Mouse (Mus musculus) T-helper 2 cell (primary cell): ENCODE results near the gene Mnt.

Experiments
- in situ Hi-C: fragments of 300-600 bp; cut with MboI, MseI; formaldehyde crosslinking; loops from one replicate; pipeline ENCODE4 v1.15.1; 2025; ENCODE audit warnings: high pct_unique_total_duplicates

The Mnt gene

DNA sequence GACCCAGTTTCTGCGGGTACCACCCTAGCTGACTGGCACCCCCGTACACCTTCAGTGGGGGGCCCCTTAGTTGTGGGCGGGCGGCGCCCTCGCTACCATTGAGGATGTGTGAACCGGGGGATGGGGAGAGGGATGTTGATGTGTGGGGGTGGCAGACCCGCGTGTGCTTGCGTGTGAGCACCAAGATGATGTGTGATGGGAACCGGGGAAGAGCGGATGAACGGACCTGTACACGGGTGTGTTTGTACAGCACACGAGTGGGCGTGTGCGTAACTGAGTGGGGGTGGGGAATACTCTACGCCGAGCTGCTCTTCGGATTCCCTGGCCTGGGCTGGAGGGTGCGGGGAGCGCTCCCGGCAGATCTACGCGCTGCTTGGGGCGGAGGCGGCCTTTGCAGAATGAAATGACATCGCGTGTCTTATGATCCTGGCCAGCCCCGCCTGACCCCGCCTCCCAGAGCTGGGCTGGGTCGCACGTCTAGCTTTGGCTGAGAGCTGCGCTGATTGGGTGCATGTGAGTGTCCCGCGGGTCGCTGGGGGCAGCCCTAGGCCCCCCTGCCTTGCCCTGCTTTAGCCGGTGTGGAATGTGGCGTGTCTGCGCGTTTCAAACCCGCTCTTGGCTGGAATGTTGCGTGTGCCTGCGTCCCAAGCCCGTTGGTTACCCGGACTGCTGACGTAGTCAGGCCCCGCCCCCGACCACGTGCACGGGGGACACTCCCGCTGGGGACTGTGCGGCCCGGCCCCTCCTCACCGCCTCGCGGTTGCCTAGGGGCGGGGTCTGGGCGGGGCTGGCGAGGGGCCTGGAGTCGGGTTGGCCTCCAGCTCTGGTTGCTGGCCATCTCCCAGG is 1.1 kb downstream of the Mnt start:
- in situ Hi-C loops = no loop called here

DNA sequence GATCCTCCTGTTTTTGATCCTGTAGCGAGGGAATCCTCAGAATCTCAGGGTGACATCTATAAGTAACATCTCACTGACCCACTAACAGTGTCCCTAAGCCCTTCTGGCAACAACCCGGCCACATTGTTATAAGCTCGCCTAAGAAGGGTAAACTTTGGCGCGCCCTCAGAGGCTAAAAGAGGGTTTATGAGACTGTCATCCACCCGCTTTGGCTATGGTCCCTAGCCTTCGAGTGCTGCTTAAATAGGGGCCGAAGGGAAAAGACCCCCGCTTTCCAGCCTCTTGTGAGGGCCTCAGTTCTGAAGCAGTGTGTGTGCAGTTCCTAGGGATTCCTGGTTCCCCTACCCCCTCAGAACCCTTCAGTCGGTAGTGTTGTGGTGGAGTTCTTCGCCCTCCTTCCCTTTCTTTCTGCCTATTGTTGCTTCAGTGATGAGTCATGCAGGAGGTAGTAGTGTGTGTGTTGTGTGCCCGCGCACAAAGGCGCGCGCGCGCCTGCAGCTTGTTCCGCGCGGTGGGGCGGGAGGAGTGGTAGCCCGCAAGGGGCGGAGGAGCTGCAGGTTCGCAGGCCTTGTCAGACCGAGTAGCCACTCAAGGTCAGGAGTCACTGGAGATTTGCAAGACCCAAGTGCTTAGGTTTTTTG is 1.9 kb downstream of the Mnt start:
- in situ Hi-C loops = no loop called here

DNA sequence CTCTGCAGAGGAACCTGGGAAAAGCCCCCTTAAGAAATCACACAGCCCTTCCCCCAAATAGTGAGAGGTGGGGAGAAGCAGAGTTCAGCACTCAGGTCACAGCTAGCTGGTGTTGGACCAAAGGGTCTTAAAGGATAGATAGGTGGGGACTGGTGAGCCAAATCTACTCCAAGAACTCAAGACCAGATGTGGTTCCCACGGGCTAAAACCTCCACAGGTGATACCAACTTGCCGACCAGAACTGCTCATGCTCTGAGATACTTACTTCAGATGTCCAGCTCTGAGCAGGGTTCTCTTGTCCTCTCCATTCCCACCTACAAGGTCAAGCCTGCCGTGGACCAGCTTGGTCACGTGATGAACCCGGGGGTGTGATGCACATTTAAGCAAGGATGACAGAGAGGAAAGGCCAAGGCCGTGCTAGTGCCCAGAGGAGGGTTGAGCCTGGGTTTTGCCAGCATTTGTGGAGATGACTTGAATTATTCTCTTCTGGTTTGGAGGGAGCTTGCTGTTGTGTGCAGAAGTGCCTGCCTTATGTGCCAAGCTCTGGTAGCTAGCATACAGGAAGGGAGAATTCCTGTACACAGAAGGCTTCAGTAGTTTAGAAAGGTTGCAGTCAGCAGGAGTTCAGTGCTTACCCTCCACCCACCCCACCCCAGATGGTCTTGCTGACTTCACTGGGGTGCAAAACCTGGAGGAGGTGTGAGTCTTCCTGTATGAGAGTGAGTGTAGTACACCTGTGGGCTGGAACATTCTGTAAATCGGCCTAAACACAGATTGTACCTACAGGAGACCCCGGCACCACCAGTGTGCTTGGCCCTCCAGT is 3.0 kb downstream of the Mnt start:
- in situ Hi-C loops = no loop called here

DNA sequence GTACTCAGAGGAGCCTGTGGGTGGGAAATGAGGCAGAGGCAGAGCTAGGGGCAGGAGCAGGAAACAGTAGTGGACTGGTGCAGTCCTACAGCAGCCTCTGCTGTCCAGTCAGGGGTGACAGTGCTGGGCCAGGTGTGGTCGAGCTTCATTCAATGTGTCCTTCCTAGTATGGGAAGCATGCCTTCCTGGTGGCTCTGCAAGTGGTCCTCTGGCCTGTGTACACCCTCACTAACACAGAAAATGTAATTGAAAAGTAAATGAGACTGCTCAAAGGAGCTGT is 3.6 kb downstream of the Mnt start:
- in situ Hi-C loops = no loop called here

DNA sequence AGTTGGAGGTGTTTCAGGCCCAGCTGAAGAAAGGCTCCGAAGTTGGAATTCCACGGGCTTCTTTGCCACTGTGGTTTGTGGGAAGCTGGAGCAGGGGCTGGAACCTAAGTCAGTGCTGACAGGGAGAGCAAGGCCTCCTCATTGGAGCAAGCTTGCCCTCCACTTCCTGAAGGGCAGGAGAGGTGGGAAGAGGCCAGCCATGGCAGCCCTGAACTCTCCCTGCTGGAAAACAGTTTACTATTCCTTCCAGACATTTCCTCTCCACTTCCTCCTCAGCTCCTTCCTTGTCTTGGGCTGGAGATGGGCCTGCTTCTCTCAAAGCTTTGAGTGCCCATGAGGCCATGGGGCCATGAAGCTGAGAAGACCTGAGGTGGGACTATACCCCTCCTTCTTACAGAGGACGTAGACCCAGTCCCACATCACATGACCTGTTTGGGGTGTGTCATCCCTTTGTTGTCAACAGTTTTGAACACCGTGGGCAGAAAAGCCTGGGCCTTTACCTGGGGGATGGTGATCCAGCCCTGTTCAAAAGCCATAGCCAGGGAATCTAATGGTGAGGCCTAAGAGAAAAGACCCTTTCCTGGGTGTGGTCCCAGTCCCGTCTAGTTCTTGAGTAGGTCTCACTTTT is 4.0 kb downstream of the Mnt start:
- in situ Hi-C loops = no loop called here

DNA sequence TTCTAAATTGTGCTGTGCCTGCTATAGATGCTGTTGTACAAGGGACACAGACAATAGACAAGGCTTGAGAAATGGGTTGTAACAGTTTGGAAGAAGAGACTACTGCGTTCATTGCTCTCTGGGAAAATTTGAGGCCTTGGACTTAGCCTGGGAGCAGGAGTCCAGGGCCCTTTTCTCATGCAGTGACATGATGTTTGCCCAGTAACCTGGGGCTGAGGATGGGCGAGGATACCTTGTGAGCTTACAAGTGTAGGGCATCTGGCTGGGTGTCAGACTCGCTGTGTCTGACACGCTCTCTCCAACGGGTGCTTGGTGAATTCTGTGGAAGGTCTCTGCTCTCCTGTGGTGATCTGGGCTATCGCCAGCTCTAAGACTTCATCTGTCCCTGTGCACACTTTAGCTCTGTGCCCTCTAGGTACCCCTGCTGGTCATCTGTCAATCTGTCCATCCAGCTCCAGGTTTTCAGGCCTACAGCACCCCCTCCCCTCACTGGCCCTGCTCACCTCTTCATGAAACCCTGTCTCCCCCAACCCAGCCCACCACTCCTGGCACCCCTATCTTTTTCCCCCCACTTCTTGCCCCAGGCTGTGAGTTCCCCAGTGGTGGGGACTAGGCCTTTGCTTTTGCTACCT is 5.0 kb downstream of the Mnt start:
- in situ Hi-C loops = no loop called here

DNA sequence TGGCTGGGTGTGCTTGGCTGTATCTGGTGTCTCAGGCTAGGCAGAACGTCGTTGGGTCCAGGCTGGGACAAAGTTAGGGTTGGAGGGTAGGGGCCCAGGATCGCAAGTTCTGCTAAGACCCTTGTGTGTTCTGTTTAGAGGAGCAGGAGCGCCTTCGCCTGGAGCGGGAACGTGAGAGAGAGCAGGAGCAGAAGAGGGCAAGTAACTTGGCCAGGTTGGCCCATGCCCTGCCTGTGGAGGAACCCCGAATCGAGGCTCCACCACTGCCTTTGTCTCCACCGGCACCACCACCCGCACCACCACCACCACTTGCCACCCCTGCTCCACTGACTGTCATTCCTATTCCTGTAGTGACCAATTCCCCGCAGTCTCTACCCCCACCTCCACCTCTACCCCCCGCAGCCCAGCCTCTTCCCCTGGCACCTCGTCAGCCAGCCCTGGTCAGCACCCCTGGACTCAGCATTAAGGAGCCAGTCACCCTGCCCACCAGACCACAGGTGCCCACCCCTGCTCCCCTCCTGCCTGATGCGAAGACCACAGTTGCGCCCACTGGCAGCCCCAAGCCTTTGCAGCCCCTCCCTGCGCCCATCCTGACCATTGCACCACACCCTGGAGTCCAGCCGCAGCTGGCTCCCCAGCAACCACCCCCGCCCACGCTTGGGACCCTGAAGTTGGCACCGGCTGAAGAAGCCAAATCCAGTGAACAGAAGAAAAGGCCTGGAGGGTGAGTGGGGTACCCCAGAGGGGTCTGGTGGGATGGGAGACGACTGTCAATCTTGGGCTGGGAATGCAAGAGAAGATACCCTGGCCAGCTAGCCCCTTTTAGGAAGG is 5.7 kb downstream of the Mnt start:
- in situ Hi-C loops = no loop called here

DNA sequence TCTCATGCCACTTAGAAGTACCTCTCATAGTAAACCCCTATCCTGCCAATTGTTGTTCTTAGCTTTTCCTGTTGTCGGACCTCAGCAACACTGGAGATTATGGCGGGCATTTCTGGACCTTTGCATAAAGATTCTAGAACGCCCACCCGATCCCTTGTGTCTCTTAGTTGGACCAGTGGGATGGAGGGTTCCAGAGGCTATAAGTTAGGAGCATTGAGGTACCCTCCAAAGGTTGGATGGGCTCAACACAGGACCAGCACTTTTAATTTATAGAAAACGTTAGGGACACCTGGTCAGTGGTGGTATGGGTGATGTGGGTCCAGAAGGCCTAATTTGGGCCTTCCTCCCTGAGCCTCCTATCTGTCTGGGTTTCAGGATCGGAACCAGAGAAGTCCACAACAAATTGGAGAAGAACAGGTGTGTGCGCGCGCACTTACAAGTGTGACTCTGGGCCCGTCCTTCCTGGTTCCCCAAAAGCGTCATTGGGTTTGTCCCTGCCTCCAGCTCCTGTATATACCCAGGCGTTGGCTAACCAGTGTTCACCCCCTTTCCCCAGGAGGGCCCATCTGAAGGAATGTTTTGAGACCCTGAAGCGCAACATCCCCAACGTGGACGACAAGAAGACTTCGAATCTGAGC is 6.5 kb downstream of the Mnt start:
- in situ Hi-C loops = no loop called here

DNA sequence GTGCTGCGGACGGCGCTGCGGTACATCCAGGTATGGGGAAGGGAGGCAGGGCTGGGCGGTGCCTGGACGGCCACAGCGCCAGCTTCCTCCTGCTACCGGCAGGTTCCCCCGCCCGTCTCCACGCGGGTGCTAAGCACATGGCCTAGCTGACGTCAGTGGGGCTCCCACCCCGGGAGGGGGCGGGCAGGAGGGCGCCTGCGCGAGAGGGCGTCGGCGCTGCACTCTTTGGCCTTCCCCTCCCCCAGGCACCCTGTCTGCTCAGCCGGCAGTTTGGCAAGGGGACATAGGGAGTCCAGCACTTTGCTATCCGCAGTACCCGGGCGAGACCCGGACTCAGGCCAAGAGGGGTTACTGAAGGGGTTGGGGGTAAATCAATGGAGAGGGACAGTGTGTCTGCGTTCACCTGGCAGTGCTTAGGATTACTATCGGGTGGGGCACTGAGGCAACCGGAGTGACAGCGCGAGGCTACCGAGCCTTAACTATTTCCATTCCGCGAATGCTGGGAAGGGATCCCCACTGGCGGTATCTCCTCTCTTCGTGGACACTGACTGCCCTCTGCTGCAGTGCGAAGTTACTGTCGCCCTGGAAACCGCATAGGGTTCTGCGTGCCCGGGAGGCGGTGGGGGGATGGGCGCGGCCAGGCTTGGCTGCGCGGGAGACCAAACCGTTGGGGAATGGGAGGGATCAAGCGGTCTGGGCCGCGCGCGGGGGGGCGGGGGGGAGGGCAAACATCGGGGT is 7.1 kb downstream of the Mnt start:
- in situ Hi-C loops = no loop called here

DNA sequence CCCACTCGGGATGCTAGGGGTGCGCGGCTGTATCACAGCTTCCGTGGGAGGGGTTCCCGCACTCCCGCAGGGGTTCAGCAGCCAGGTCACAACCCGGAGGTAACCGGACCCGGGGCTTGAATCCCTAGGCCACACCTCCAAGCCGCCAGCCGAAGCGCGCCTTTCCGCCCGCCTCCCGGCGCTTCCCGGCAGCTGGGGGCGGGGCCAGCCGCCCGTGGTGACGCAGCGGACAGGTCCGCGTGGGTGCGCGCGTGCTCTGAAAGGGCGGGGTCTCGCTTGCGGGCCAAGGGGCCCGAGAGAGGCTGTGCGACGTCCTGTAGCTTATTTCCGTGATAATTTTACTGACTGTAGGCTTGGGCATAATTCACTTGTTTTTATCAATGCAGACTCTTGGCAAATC is 7.7 kb downstream of the Mnt start:
- in situ Hi-C loops = no loop called here

DNA sequence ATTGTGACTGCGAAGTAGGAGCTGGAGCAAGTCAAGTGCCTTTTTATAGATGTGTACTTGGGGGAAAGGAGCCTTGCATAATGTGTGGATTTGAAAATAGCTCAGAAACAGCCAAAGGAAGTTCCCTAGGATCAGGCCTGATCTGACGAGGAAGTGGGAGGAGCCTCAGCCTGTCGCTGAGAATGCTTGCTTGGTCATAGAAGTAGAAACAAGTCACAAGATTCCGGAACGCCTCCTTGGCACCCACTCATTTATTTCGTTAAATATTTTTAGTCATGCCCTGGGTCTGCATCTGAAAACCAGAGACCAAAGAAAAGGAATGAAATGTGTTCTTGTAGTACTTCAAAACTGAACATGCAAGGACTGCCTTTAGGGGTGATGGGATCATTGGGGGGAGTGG is 8.3 kb downstream of the Mnt start:
- in situ Hi-C loops = no loop called here

DNA sequence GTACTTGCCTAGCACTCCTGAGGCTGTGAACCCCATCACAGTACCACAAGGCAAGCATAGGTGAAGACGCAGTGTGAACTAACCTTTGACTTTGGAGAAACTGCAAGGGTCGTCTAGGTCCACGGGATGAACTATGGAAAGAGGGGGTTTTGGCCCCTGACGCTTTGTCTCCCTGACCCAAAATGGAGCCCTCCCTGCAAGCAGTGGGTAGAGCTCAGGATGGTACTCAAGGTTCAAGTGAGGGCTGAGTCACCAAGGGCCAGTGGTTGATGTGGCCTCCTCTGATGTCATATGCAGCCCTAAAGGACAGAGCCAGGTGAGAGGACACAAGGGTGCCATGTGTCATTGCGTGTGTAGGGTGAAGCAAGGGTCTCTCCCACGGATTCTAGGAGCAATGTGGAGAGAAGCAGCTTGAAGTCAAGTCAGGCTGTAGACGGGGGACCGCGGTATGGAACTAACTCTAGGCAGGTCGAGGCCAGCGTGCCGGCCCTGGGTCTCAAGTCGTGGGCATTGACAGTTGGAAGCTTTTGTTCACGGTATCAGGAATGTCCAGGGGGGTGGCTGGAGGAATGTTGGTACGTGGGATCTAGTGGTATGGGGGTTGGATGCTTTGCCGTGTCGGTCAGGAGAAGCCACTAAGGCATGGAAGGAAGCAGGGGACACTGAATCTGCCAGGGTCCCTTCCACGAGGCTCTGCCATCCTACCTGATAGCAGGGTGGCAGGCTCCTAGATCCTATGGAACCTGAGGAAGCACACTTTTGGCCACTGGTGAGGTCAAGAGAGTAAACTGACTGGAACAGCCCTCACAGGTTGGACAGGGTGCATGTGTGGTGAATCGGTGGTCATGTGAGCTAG is 9.4 kb downstream of the Mnt start:
- in situ Hi-C loops = no loop called here

DNA sequence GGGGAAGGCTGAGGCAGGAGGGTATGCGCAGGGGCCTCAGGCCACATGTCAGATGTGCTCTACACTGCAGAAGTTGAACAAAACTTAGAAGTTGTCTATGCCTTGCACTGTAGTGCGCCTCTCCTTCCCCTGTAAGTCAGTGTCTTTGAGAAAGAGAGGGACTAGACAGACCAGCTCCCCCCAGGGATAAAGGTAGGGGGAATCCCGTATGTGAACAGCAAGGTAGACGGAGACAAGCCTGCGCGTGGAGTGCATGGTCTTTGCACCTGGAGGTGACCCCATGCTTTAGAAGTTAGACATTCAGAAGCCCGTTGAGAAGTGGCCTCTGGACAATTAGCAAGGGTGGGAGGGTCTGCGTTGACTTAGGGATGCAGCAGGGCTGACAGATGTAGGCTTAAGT is 10.0 kb downstream of the Mnt start:
- in situ Hi-C loops = no loop called here

DNA sequence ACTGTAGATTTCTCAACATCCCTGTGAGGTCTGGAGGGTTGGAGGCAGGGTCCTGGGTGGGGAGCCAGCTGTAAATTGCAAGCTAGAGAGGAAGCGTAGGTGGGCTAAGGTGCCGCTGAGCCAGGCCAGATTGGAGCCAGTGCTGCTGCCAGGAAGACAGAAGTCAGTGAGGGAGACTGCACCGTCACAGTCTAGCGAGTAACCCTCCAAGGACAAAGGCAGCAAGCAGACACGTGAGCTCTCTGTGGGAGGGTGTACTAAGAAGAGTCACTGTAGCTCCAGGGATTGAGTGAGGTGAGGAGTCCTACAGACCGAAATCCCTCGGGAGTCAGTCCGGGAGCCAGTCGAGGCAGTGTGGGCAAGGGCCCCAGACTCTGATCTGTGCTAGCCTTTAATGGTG is 10.6 kb downstream of the Mnt start:
- in situ Hi-C loops = no loop called here

DNA sequence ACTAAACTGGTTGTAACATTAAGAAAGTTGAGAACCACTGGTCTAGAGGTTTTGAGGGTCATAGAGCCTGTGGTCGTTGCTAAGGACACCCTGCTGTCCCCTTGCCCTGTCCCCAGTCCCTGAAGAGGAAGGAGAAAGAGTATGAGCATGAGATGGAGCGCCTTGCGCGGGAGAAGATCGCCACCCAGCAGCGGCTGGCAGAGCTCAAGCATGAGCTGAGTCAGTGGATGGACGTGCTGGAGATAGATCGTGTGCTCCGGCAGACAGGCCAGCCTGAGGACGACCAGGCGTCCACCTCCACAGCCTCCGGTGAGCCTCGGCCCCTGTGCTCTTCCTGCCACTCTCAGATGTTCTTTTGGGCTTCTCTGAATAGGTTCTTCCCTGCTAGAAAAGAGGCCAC is 11.3 kb downstream of the Mnt start:
- in situ Hi-C loops = no loop called here

DNA sequence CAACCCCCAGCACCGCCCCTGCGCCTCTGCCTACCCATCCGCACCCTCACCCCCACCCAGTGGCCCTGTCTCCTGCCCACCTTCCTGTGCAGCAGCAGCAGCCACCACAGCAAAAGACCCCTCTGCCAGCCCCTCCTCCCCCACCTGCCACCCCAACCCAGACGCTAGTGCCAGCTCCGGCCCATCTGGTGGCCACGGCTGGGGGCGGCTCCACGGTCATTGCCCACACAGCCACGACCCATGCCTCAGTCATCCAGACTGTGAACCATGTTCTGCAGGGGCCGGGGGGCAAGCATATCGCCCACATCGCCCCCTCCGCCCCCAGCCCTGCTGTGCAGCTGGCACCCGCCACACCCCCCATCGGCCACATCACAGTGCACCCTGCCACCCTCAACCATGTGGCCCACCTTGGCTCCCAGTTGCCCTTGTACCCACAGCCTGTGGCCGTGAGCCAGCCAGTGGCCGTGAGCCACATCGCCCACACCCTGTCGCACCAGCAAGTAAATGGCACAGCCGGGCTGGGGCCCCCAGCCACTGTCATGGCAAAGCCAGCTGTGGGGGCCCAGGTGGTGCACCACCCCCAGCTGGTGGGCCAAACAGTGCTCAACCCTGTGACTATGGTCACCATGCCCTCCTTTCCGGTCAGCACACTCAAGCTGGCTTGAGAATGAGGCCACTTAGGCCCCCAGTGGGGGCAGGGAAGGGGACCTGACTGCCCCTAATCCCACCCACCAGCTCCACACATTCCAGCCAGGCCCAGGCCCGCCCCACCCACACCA is 12.1 kb downstream of the Mnt start:
- in situ Hi-C loops = no loop called here

DNA sequence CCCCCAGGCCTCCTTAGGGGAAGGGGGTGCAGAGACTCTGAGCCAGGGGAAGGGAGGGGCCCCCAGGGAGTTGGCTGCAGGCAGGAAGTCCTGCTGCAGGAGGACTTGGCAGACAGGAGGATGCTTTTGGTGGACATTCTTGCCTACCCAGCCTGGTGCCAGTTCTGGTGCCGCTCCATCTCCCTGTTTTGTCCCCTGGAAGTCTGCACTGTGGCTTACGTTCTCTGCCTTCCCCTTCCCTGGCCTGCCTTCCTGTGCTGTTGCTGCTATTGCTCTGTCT is 12.7 kb downstream of the Mnt start:
- in situ Hi-C loops = no loop called here

DNA sequence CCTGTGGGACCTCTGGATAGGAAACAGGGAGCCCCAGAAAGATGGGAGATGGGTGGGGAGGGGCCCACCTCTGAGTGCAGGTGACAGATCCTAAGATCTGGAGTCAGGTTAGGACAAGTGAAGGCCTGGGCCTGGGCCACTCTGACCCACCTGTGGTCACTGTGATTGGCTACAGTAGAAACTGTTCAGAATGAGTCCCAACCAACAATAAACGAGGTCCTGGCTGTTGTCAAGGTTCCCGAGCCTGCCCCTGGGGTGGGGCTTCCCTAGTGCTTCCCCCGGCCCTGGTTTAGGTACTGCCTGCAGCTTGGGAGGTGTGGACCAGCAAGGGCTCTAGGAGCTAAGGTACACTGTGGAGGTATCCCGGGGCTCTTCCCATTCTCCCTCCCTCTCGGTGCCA is 13.0 kb downstream of the Mnt start:
- in situ Hi-C loops = no loop called here
